Mouse (Mus musculus) C2C12 (cell line): ENCODE results near the gene Ube2s. TPM values are rescaled to one million over a fixed set of nuclear protein-coding genes. Genes with fewer than 3 reads are reported as not detected.
"Not testable (repeated sequence)": the region's sequence is repeated elsewhere in the genome, so short reads cannot be mapped to it uniquely, and the experiment has no call there.

Experiments used
- H3K27me3 ChIP-seq: one replicate; pipeline ENCODE4 v1.6.1; 2011; ENCODE audit not compliant: control insufficient read depth, insufficient read depth, insufficient read length
- H3K36me3 ChIP-seq: one replicate; pipeline ENCODE4 v1.6.1; 2011; ENCODE audit not compliant: control insufficient read depth, insufficient read depth
- H3K4me3 ChIP-seq: one replicate; pipeline ENCODE4 v1.5.1; 2011; ENCODE audit warnings: mild to moderate bottlenecking, control low read depth; ENCODE audit not compliant: poor library complexity, insufficient read depth, severe bottlenecking
- H3K79me2 ChIP-seq: one replicate; pipeline ENCODE4 v1.6.1; 2011; ENCODE audit not compliant: control insufficient read depth, insufficient read depth
- H3K79me3 ChIP-seq: one replicate; pipeline ENCODE4 v1.6.1; 2011; ENCODE audit warnings: low read depth, control low read depth
- H3ac ChIP-seq: one replicate; pipeline ENCODE3; 2011; ENCODE audit warnings: low read depth; ENCODE audit not compliant: control insufficient read depth, insufficient read length
- CEBPB ChIP-seq: IDR thresholded peaks from one replicate; pipeline ENCODE4 v1.6.1; 2011; ENCODE audit warnings: low read depth, mild to moderate bottlenecking, control low read depth, moderate library complexity
- CTCF ChIP-seq: IDR thresholded peaks from one replicate; pipeline ENCODE4 v1.5.1; 2011; ENCODE audit not compliant: control insufficient read depth, insufficient read depth, insufficient read length
- FOSL1 ChIP-seq: IDR thresholded peaks from one replicate; pipeline ENCODE4 v1.8.0; 2011; ENCODE audit warnings: mild to moderate bottlenecking, low read length; ENCODE audit not compliant: poor library complexity, insufficient read depth, severe bottlenecking
- MAX ChIP-seq: IDR thresholded peaks from one replicate; pipeline ENCODE4 v1.6.1; 2011; ENCODE audit warnings: mild to moderate bottlenecking, control low read depth
- MYOD1 ChIP-seq: IDR thresholded peaks from one replicate; pipeline ENCODE4 v1.6.1; 2011; ENCODE audit warnings: low read depth; ENCODE audit not compliant: control insufficient read depth, insufficient read length
- MYOG ChIP-seq: IDR thresholded peaks from one replicate; pipeline ENCODE4 v1.6.1; 2011; ENCODE audit not compliant: control insufficient read depth, insufficient read length; ENCODE audit errors: extremely low read depth
- USF1 ChIP-seq: IDR thresholded peaks from one replicate; pipeline ENCODE4 v1.6.1; 2011; ENCODE audit warnings: low read depth, mild to moderate bottlenecking, control low read depth, moderate library complexity
- long read RNA-seq, 2 experiments: library from polyadenylated mRNA; unstranded; transcript quantifications; one replicate each; pipeline ENCODE4 v2.0.0; 2019 to 2020
- polyA plus RNA-seq: library from polyadenylated mRNA; unstranded; fragments of >200 nt; fragmentation: generic; extraction: Trizol; gene quantifications from one replicate; pipeline ENCODE4 v1.2.1, GENCODE M21; 2012; ENCODE audit warnings: missing spikeins

Gene Ube2s
- 599 TPM for polyA plus RNA-seq
- long read RNA-seq, experiment 1, full-length matches to known transcripts = 16 of 26 reads
- long read RNA-seq, experiment 1, partial matches to known transcripts = 10 of 26 reads
- long read RNA-seq, experiment 1, other reads (novel, unspliced or antisense) = 0 of 26 reads
- long read RNA-seq, experiment 2, full-length matches to known transcripts = 3 of 3 reads
- long read RNA-seq, experiment 2, partial matches to known transcripts = 0 of 3 reads
- long read RNA-seq, experiment 2, other reads (novel, unspliced or antisense) = 0 of 3 reads

- peak within 1 kb of the TSS; percentile 89 for H3K4me3 ChIP-seq
- H3K36me3 ChIP-seq = peaks cover 35% of the 10 kb centered on the region
- H3K27me3 ChIP-seq = no peaks in the 10 kb centered on the region
- H3K79me2 ChIP-seq = peaks cover 39% of the 10 kb centered on the region
- no peak for TF ChIP-seq MYOG
- no peak for TF ChIP-seq FOSL1
- TF ChIP-seq USF1 = no peak
- no peak for TF ChIP-seq CEBPB
- no peak for TF ChIP-seq CTCF
- TF ChIP-seq MYOD1 = no peak
- TF ChIP-seq MAX = no peak
- H3ac ChIP-seq = peak within 1 kb of the TSS; percentile 98
- H3K79me3 ChIP-seq = peaks cover 37% of the 10 kb centered on the region
These were observed at the start of gene Ube2s for GRCm38 (mm10) chr7:4812303-4813104. Ube2s (minus strand) TSS chr7:4812590.

GRCm38 (mm10) chr7:4860926-4861325 lies 48.5 kb upstream of the Ube2s start:
- H3K36me3 ChIP-seq, H3ac ChIP-seq, H3K4me3 ChIP-seq, H3K79me3 ChIP-seq, H3K79me2 ChIP-seq: not testable (repeated sequence)
- peaks cover 30% of the 10 kb centered on the region for H3K27me3 ChIP-seq

DNA sequence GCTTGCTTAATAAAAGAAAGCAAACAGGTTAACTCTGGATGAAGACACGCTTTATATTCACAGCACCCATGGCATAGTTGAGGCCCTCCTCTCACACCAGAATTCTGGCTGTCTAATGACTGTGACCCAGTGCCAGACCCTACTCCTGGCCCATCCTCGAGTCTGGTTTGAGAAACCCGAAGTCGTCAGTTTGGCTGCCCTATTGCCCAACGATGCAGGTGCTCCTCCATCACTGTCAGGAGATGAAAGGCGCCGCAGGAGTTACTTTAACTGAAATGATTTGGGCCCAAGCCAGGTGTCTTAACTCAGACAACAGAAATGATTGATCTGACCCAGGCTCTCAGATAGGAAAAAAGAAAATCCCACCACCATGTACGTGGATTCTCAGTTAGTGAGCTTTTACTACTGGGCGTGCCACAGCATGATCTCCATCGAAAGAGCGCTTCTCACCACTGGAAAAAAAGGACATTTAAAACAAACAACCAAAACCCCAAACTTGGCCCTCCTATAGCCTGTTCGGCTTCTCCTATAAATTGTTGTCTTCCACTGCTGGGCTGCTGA lies 47.1 kb upstream of the Ube2s start:
- Histone ChIP-seq H3K79me3 (no peaks in the 10 kb centered on the region), H3K36me3 (no peaks in the 10 kb centered on the region), H3K79me2 (no peaks in the 10 kb centered on the region), H3K4me3 (no peak overlapping the region), H3K27me3 (peaks cover 31% of the 10 kb centered on the region), H3ac (no peak overlapping the region)
- TF ChIP-seq CTCF (no peak), MYOD1 (no peak), MYOG (no peak), CEBPB (no peak), USF1 (no peak), FOSL1 (no peak), MAX (no peak)

- no peak overlapping the region for H3K4me3 ChIP-seq
- no peak overlapping the region for H3ac ChIP-seq
- H3K36me3 ChIP-seq = no peaks in the 10 kb centered on the region
- H3K79me3 ChIP-seq = no peaks in the 10 kb centered on the region
- H3K27me3 ChIP-seq = peaks cover 31% of the 10 kb centered on the region
- no peaks in the 10 kb centered on the region for H3K79me2 ChIP-seq
- no peak for TF ChIP-seq MYOG
- no peak for TF ChIP-seq FOSL1
These were observed 44.9 kb upstream of the Ube2s start for GRCm38 (mm10) chr7:4857321-4857720.

DNA sequence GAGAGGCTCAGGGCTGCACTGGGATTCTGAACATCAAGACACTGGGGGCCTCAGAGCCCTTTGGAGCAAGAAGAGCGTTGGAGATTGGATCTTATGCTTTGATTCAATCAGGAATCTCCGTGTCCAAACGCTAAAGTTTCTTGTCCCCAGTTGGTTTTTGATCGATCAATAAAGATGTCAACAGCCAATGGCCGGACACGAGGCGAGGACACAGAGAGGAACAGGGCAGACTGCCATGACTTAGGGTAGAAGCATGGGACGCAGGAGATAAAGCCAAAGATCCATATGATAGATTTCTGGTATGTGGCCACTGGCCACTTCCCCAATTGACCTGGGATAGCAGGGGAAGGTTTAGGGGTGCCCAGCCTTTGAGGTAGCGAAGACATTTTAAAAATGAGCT lies 44.1 kb upstream of the Ube2s start:
- no peaks in the 10 kb centered on the region for H3K79me2 ChIP-seq
- no peak overlapping the region for H3ac ChIP-seq
- peaks cover 31% of the 10 kb centered on the region for H3K27me3 ChIP-seq
- TF ChIP-seq FOSL1 (no peak), CTCF (no peak), MAX (no peak), MYOD1 (no peak), CEBPB (no peak), USF1 (no peak), MYOG (no peak)
- H3K79me3 ChIP-seq = no peaks in the 10 kb centered on the region
- no peaks in the 10 kb centered on the region for H3K36me3 ChIP-seq
- H3K4me3 ChIP-seq = no peak overlapping the region

DNA sequence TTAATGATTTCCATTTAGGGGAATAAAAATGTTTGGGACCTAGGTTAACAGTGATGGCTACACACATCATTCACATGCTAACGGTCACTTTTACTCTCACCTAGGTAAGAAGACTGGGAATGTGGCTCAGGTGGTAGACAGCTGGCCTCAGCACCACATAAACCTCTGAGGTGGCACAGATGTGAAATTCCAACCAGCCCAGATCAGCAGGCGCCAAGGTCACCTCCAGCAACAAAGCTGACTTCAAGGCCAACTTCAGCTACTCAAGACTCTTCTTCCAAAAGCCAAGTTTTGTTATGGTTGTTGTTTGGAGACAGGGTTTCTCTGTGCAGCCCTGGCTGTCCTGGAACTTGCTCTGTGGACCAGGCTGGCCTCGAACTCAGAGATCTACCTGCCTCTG lies 41.2 kb upstream of the Ube2s start:
- H3K79me3 ChIP-seq = no peaks in the 10 kb centered on the region
- no peaks in the 10 kb centered on the region for H3K79me2 ChIP-seq
- no peaks in the 10 kb centered on the region for H3K36me3 ChIP-seq
- H3ac ChIP-seq = no peak overlapping the region
- no peak for TF ChIP-seq MYOD1
- TF ChIP-seq CEBPB = no peak
- TF ChIP-seq MYOG = no peak
- TF ChIP-seq CTCF = no peak
- no peak for TF ChIP-seq MAX
- H3K4me3 ChIP-seq = no peak overlapping the region
- peaks cover 28% of the 10 kb centered on the region for H3K27me3 ChIP-seq
